Mouse (Mus musculus) urinary bladder, adult 18-20 months (tissue): ENCODE results near the gene Hnf4a.

ENCODE experiments used
- DNase-seq, 2 experiments: peaks; one replicate each; pipeline ENCODE4 v3.0.0; 2022; ENCODE audit warnings: low spot score in 2 of 2, mixed read lengths in 2 of 2

Gene Hnf4a

DNA sequence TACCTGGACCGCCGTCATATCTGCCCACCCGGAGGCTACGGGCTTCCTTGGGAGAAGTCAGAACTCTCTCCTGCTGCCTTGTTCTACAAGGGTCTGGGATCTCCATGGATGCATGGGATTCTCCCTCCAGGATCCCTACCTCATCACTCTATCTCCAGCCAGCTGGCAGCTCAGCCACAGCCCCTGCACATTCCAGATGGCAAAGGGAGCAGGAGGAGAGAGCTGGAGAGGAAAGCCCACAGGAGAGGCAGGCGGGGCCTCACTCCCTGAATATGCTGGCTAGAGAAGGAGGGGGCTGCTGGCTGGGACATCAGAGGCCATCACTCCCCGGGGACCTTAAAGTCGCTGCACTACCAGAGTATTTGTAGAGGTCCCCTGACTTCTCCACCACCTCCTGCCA lies 15.3 kb upstream of the Hnf4a start:
- DNase-seq, result no peak

DNA sequence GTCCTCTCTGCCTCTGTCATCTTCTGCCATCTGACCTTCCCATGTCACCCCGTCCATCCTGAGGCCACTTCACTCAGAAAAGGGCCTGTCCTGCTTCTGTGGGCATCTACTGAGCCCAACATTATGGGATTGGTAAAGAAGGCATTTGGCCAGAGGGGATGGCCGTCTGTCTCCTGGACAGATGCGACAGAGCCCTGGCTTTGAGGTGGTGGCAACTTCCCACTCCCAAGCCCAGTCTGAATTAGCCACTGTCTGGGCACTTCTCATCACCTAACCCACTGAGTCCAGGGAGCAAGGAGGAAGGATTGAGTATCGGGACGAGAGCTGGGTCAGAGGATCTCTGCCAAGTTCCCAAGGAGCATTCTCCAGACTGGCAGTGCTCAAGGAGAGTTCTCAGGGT lies 14.6 kb upstream of the Hnf4a start, which contains the start of gene R3hdml:
Gene R3hdml, plus strand, starts transcription at position 301 of the 400 bp plus-strand sequence.
- DNase-seq, result no peak

DNA sequence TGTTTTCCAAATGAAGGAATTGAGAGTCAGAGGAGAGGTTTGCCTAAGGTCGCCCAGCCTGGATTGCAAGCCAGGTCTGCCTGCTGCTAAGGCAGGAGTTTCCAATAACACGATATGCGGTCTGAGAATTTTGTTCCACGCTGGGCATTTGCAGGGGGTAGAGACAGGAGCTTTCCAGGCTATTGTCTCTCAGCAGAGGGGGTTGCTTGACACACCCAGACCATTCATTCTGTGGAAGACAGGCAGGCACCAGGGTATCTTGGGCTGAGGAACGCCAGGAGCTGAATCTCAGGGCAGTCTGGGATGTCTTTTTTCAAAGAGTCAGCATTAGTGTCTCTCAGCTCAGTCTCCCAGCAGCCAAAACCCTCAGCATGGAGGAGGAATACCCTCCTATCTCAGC lies 13.6 kb upstream of the Hnf4a start:
- no peak for DNase-seq

DNA sequence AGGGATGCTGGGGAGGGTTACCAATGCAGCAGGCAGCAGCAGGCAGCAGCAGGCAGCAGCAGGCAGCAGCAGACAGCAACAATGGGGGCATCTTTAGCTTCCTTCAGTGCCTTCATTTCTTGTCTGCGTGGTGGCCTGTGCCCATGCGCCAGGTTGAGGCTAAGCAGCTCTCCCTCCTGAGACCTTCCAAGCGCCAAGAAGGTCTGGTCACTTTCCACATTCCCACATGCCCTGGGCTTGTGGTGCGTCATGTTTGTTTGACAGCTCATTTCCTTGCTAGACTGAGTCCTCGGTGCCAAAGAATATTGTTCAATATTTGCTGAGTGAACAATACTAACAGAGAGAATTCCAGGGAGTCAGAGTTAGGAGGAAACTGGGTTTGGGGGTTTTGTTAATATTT lies 12.6 kb upstream of the Hnf4a start:
- DNase-seq, result peak; percentile 27 to 36

DNA sequence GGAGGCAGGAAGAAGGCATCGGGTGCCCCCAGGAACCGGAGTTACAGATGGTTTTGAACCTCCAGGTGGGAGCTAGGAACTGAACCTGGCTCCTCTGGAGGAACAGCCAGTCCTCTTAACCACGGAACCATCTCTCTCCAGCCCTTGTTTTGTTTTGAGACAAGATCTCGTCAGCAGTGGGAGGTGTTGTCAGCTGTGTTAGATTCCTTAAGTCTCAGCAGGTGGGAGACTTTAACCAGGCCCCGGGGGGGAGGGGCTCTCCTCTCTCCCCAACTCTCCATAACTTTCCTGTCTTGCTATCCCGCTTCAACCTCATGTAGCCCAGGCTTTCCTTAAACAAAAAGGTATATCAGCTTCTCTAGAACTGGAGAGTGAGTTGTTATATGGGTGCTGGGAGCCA lies 12.2 kb upstream of the Hnf4a start:
- no peak for DNase-seq

DNA sequence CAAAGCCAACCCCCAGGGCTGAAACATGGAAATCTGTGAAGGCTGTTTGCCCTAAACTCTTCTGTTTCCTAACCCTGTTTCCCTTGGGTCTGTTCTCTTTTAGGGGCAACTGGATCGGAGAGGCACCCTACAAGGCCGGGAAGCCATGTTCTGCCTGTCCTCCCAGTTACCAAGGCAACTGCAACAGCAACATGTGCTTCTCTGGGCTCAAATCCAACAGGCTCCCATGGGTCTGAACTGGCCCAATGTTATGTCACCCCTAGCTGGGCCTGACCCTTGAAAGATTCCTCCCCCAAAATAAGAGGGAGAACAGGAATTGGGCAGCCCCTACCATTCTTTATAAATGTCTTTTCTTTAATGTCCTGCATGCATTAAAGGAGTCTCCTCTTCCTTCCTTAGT lies 4.4 kb upstream of the Hnf4a start:
- no peak for DNase-seq

DNA sequence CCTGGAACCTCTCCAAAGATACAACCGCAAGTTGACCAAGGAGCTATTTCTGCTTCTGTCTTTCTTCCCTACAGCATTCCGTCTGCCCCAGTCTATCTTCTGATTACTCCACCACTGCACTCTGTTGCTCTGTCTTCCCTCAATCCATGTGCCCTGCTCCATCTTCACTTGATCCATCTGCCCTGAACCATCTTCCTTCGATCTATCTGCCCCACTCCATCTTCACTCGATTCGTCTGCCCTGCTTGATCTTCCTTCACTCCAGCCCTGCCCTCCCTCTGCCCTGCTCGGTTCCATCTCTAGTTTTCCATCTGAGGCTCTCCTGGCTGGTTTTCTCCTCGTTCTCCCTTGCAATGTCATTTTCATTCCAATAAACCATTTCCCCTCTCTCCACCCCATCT lies 3.4 kb upstream of the Hnf4a start:
- DNase-seq, result no peak

DNA sequence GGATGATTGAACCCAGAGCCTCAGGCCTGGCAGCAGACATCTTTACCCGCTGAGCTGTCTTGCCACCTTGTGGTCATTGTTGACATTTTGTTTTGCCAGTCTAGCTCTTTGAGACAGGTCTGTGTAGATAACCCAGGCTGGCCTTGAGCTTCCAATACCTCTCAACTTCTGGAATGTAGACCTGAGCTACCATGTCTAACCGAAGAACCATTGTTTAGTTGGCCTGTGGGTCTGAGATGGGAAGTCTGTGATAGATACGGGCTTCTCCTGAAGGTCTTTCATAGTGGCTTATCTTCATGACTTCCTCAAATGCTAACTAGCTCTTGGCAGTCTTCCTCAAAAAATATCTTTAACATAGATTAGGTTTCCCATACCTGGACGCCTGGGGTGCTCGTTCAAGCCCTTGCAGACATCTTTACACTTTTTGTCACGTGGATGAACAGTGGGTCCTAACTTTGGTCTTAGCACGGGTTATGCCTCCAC lies 19.2 kb downstream of the Hnf4a start:
- no peak for DNase-seq

DNA sequence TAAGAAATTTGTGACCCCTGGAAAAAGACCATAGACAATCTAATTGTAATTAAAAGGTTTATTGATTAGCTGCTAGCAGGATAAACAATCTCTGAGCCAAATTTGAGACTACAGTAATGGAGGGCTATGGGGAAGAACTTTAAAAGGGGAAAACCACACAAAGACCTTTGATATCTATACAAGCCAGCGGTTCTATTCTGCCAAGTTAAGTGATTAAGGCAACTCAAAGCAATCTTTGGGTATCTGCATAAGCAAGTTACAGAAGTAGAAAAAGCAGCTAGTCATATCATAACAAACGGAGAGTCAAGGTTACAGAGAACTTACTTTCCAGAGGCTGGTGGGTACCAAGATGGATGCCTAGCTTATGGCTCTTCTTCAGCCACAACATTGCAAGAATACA lies 20.9 kb downstream of the Hnf4a start:
- DNase-seq, result no peak

DNA sequence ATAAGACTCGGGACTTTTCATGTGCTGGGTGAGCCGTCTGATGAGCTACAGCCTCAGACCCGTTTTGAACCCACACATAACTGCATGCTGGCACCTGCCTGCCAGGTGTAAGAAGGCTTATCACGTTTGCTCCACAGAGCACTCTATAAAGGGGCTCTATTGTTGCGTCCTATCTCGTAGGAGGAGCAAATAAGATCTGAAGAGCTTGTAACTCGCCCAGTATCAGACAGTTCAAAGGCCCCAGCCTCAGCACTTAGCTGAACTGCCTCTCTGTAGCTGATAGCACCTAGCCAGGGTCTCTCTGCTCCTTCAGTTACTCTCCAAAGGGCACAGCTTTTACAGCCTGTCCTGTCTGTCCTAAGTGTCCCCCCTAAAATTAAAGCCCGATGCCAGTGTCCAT lies 23.8 kb downstream of the Hnf4a start:
- no peak for DNase-seq

DNA sequence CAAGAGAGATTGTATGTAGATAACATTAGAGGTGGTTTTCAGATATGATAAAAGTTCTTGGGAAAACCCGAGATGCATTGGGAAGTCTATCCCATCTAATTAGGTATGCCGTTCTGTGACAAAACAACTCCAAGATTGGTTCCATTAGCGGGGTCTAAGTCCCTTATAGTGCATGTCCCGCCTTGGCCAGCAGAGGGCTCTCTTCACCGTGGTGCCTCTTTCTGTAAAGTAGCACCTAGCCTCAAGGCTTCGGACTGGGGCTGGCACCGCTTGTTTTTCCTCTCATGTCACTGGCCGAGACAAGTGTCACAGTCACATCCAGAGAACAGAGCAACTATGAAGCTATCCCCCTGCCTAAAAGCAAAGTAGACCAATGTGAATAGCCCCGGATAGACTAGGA lies 25.3 kb downstream of the Hnf4a start:
- peak; percentile 44 to 66 for DNase-seq

DNA sequence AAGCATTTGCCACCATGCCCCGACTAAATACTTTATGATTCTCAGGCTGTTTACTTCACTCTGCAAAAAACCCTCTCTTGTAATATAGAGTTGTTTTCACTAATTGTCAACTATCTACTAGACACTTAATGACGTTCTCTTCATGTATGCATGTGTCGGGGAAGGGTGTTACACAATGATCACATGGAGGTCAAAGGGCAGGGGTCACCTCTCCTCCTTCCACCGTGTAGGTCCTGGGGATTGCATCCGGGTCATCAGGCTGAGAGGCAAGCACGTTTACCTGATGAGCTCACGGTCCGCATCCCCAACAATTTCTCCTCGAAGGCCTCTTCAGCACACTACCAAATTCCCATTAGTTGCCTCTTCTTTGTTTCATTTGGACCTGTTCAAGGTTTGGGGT lies 26.6 kb downstream of the Hnf4a start:
- no peak for DNase-seq

DNA sequence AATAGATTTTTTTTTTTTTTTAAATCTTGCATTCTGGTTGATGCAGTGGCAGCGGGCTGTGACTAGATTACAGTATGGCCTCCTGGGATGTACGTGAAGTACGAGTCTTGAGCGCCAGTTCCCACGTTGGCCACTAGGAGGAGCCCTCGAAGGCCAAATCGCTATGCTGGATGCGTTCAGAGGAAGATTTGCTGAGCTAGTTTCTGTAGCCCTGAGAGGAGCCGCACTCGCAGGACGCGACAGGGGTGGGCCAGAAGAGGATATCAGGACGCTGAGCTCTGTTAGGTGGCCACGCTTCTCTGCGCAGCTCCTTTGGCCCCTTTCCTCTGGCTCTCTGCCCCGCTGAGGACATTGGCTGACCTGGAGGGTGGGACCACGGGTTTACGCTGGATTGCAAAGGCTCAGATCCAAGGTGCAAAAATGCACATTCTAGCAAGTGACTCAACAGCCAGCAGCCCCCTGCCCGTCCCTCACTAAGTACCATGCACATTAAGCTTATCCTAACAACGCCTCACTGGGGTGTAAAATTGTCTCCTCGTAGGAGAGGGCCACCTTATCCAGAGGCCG lies 28.4 kb downstream of the Hnf4a start:
- peak; percentile 73 to 83 for DNase-seq

DNA sequence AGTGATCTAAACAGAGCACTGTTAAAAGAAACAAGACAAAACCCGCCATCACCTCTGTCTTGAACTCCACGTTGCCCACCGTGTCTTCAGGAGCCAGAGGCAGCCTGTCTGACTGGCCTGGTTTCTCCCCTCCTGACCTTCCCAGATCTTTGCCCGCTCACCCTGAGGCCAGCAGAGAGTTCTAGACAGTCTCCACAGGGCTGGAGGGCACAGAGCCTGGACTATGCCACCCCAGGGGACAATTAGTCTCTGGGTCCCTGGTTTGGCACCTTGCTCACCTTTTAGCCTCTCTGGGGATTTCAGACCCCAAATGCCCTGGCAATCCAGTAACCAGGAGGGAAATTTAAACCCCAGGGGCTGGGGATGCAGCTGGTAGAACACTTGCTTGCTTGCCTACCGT lies 30.8 kb downstream of the Hnf4a start:
- DNase-seq, result no peak

DNA sequence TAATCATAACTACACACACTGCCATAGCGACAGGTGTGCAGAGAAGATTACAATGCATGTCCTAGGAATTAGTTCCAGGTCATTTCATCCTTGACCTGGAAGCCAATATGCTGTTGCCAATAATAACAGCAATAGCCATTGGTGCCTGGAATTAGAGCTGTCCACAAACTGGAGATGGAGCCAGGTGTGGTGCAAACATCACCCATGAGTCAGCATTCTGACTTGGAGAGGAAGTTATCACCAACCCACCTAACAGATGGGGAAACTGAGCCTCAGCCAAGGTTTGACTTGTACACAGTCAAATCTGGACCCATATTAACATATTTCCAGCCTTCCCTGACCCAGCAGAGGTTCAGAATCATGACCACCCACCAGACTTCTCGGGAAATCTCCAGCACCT lies 31.8 kb downstream of the Hnf4a start:
- no peak for DNase-seq

DNA sequence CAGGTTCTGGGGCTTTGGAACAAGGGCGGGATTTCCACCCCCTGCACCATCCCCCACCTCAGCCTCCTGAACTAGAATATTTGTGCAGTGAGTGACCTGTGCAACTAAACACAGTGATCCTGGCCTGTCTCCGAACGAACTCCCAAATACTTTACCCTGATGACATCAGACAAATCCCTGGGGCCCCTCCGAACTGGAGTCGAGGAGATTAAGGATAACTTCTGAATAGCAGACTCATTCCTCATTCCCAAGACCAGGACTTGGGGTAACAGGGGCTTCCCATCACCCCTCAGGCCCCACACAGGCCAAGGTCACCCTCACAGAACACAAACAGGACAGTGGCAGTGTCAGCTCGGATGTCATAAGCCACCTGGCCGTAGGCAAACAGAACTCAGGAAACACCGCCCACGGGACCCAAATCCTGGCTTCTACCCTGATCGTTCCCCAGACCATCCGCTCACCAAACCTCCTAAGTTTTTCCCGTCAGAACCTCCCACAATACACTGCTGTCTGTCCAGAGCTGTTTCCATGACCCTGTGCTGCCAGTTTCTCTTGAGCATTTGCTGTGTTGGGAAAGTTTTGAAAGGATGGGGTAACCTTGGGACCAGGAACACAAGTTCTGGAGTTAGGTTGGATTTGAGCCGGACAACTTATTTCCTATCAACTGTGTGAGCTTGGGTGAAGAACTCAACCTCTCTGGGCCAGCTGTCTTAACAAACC lies 32.9 kb downstream of the Hnf4a start:
- DNase-seq, result no peak

DNA sequence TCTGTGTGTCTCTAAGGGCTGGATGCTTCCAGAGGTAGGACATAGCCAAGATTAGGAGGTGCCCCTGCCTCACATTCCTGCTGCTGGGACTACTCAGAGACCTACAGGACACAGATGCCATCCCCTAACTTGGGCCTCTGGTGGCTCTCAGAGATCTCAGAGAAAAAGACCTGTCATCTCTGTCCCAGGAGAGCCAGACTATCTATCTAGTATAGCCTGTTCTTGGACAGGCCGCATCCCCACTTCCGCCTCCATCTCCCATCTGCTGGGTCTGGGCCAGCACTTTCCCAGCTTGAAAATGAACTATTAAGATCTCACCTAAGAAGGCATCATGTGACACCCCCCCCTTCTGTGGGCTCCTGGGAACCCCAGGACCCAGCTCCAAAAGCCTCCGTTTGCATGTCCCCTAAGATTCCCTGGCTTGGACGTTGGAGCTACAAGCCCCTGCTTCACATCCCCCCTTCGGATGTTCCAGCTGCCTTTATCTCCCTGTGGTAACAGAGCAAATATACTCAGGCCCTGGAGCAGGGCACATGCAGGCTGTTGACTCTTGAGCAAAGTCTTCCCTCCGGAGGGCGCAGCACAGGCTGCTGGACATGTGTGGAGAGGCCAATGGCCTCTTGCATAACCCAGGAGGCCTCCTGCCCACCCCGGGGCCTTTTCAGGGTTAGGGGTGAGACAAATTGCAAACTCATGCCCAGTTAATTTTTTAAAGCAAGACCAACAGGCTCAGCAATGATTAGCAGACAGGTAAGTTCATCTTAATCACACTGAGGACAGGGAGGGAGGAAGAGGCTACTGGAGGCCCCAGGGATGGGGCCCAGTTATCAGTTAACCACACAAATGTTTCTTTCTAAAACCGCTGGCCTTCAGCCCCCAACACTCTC lies 33.9 kb downstream of the Hnf4a start:
- no peak for DNase-seq

DNA sequence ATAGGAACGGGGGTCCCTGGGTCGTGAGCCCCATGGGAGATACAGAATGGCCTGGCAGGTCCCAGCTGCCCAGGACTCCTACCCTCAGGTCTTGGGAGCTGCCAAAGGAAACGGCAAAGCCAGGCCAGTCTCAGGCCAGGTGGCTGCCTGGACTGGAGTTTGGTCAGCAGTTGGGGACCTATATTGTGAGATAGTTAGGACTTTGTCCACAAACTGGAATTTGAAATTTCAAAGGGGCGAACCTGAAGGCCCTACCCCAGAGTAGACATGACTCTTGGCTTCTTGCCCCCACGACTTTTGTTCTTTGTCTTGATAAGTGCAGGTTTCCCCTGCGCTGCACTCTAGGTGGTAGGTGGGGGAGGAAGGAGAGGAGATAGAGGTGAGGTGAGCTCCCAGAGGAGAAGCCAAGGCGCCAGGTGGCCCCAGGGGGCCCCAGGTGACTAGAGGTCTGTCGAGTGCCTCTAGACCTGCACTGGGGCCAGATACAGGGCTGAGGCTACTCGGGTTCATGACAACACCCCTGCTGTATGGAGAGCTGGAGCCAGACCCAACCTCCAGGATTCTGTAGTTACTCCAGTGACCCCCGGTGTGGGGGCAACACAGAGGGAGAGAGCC lies 35.1 kb downstream of the Hnf4a start:
- no peak for DNase-seq

DNA sequence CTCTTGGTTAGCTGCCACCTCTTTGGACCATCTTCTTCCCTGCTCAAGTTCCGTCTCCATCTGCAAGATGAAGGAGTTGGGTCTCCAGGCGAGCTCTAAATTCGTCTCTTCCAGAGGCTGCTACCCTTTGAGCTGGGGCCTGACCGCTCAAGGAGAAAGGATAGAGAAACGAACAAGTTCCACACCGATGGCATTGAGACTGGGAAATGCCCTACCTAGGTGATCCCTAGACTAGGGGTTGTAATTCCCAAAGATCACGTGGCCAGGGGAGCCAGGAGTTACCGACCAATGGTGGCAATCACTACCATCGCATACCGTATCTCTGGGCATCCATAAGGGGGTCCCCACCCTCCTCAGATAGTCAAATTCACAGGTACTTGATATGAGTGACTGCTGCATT lies 36.1 kb downstream of the Hnf4a start:
- no peak for DNase-seq

DNA sequence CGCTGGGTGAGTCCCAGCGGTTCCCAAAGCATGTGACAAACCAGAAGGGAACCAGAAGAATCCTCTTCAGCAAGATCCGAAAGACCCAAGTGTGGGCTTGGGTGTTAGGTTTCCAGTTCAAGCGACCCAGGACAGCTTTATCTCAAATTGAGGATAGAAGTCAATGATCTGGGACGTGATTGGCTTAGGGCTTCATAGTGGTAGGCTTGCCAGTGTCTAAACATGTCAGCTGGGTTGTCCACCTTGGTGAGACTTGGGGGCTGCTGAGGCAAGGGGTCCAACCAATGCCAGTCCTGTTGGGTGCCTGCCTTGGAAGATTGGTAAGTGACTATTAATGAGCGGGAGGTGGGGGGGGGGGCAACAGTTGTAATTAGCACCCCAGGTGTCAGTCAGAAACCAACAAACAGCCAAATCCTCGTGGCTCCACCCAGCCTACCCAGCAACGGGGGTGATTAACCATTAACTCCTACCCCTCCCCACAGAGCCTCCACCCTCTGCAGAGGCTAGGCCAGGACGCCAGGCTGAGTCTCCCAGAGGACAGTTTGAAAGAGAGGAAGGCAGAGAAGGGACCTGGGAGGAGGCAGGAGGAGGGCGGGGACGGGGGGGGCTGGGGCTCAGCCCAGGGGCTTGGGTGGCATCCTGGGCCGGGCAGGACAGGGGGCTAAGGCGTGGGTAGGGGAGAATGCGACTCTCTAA lies 40.2 kb downstream of the Hnf4a start:
- no peak for DNase-seq

DNA sequence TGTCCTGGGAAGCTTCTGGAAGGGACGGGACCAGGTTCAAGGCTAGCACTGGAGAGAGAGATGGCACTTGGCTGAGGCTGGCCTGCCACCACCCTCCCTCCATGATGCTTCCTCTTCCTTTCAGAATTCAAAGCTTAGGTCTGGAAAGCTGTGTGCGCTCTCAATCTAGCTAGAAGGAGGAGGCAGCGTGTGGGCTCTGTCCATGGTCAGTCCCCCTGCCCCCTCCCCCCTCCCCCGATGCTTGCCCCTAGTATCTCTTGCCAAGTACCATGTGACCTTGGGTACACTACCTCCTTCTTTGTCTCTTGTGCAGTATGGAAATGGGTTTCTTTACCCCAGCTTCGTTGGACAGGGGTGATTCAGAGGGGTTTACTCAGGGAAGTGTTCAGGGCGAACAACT lies 42.2 kb downstream of the Hnf4a start:
- no peak for DNase-seq

DNA sequence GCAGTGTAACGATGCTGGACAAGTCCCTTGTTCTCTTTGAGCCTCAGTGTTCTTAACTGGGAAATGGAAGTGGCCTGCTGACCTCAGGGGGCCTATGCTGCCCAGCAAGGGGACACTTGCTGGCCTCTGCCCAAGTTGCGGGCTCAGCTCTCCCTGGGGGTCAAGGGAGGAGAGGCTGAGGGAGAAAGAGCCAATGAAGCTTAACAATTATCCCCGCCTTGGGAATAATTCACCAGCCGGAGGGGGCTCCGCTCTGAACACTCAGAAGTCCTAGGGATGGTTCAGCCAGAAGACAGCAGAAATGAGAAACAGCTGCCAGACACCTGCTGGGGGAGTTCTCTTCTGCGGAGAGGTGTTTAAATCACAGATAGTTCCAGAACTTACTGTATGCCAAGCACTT lies 43.2 kb downstream of the Hnf4a start:
- DNase-seq, result no peak
